ENCODE assay signal across 13 mouse cellular contexts in genomic region chr19:3268218-3268980, GRCm38 (mm10). TPM values are rescaled to one million over a fixed set of nuclear protein-coding genes. Genes with fewer than 3 reads are reported as not detected.
DNase-seq lines count a peak whose midpoint lies in the region.
"Had no signal": no experiment of that assay in that cellular context is flagged by ENCODE, and none has a peak within 500 bp of the region (broad histone marks: within the 10 kb centered on the region; RNA-seq: fewer than 3 reads in every experiment).

No protein-coding gene starts in this region.

- peak; percentile 81 for DNase-seq in heart, adult 11 months
- DNase-seq in heart, postnatal 14 days: no peak
- peak; percentile 0 to 4 for DNase-seq in left cerebral cortex, adult 8-10 months (ENCODE audit: low spot score in 2 of 2)
- no peak for DNase-seq in left cerebral cortex, postnatal 25 days (ENCODE audit: low spot score in 2 of 2)
- DNase-seq in urinary bladder, adult 2 months (ENCODE audit: low spot score): peak; percentile 16
- DNase-seq in urinary bladder, adult 18-20 months (ENCODE audit: low spot score in 2 of 2): no peak
- peak; percentile 15 to 54 for DNase-seq in urinary bladder, postnatal 4 days (ENCODE audit: low spot score in 2 of 2)
- DNase-seq: adrenal gland, postnatal 36 days; B cell, adult 2 months; cerebellum, adult 8-10 months; heart, adult 18-20 months; lung, postnatal 10 days; thymus, adult 2 months had no signal

- intact Hi-C loops in heart, postnatal 14 days (cut with DNase I): no loop called here
- intact Hi-C loops in left cerebral cortex, postnatal 25 days (cut with DNase I): no loop called here

RNA-seq across cellular contexts. Expression of gene Mrpl21, which starts 14.3 kb away (rescaled TPM):
- total RNA-seq in heart, postnatal 14 days (2021): 10 to 100 TPM; 77.3 to 80.9 TPM
- 10 to 100 TPM; 43.9 to 59.3 (median 46.7) TPM for total RNA-seq in left cerebral cortex, adult 8-10 months (2022)
- total RNA-seq in left cerebral cortex, postnatal 25 days (2021): 10 to 100 TPM; 49.9 to 55.9 TPM
- polyA plus RNA-seq in urinary bladder, adult 2 months (2012; rRNA removed): 43.3 and 55.7 TPM in 2 replicates

RNA-seq across cellular contexts. Expression of gene Ighmbp2, which starts 14.4 kb away (rescaled TPM):
- total RNA-seq in heart, postnatal 14 days (2021): 1 to 10 TPM; 2.9 to 3.8 TPM
- total RNA-seq in left cerebral cortex, adult 8-10 months (2022): 10 to 100 TPM; 10.9 to 11.9 (median 11.4) TPM
- 10 to 100 TPM in 1 of 2 experiments, 1 to 10 TPM in 1; 9.3 to 10.4 TPM for total RNA-seq in left cerebral cortex, postnatal 25 days (2021)
- polyA plus RNA-seq in urinary bladder, adult 2 months (2012; rRNA removed): 5.8 and 7.0 TPM in 2 replicates

RNA-seq across cellular contexts. Expression of gene Cpt1a, which starts 53.7 kb away (rescaled TPM):
- 10 to 100 TPM; 80.3 to 87.5 TPM for total RNA-seq in heart, postnatal 14 days (2021)
- 10 to 100 TPM; 22.4 to 29.3 (median 26.1) TPM for total RNA-seq in left cerebral cortex, adult 8-10 months (2022)
- total RNA-seq in left cerebral cortex, postnatal 25 days (2021): 10 to 100 TPM; 24.0 to 30.0 TPM
- polyA plus RNA-seq in urinary bladder, adult 2 months (2012; rRNA removed): 61.6 and 67.1 TPM in 2 replicates

Comparison
In these comparisons a context has a peak if more than half of its experiments do, and no peak if none do; other contexts are left out.
1. DNase-seq: peak in heart, adult 11 months (single experiment), left cerebral cortex, adult 8-10 months (2 of 2), urinary bladder, adult 2 months (single experiment) and urinary bladder, postnatal 4 days (2 of 2); none in heart, postnatal 14 days (0 of 2), left cerebral cortex, postnatal 25 days (0 of 2) and urinary bladder, adult 18-20 months (0 of 2).